Mouse (Mus musculus) midbrain, embryonic 13.5 days (tissue): ENCODE results near the gene Atg9b. TPM values are rescaled to one million over a fixed set of nuclear protein-coding genes. Genes with fewer than 3 reads are reported as not detected.
"Not testable (repeated sequence)": the region's sequence is repeated elsewhere in the genome, so short reads cannot be mapped to it uniquely, and the experiment has no call there.

ENCODE experiments used
- ATAC-seq: fragments of 200-750 bp; cut with Nextera tagmentation; 2 replicates; pipeline ENCODE4 v1.8.0; 2017; ENCODE audit warnings: mild to moderate bottlenecking, moderate TSS enrichment, moderate library complexity
- H3K27ac ChIP-seq: fragments of 300-500 bp; sonication (generic); 2 replicates; pipeline ENCODE4 v1.5.1; 2015; ENCODE audit warnings: inconsistent platforms, mild to moderate bottlenecking, moderate library complexity
- H3K27me3 ChIP-seq: fragments of 300-500 bp; sonication (generic); 2 replicates; pipeline ENCODE4 v1.6.1; 2015; ENCODE audit warnings: mild to moderate bottlenecking, inconsistent platforms
- H3K36me3 ChIP-seq: fragments of 300-500 bp; sonication (generic); 2 replicates; pipeline ENCODE4 v1.6.1; 2015; ENCODE audit warnings: mild to moderate bottlenecking, inconsistent platforms
- H3K4me1 ChIP-seq: fragments of 300-500 bp; sonication (generic); replicated peaks from 2 replicates; pipeline ENCODE4 v1.6.1; 2015; ENCODE audit warnings: inconsistent platforms
- H3K4me2 ChIP-seq: fragments of 300-500 bp; sonication (generic); replicated peaks from 2 replicates; pipeline ENCODE4 v1.6.1; 2015; ENCODE audit warnings: moderate library complexity, mild to moderate bottlenecking, inconsistent platforms
- H3K4me3 ChIP-seq: fragments of 300-500 bp; sonication (generic); replicated peaks from 2 replicates; pipeline ENCODE4 v1.5.1; 2015; ENCODE audit warnings: mild to moderate bottlenecking, inconsistent platforms
- H3K9ac ChIP-seq: fragments of 300-500 bp; sonication (generic); replicated peaks from 2 replicates; pipeline ENCODE4 v1.6.1; 2015; ENCODE audit warnings: mild to moderate bottlenecking, inconsistent platforms
- H3K9me3 ChIP-seq: fragments of 300-500 bp; sonication (generic); 2 replicates; pipeline ENCODE4 v1.6.1; 2016; ENCODE audit warnings: mild to moderate bottlenecking, inconsistent platforms
- WGBS: fragments of 180-500 bp; shearing (Covaris S2); methylation state at CpG from one replicate; pipeline ENCODE4 v1.1.7; 2015; 5-methylcytosine and 5-hydroxymethylcytosine counted together
- polyA plus RNA-seq: library from polyadenylated mRNA; unstranded; fragments of >200 nt; fragmentation: Nextera tagmentation; extraction: Ambion mirVana; gene quantifications from 2 replicates; pipeline ENCODE4 v1.2.1, GENCODE M21; 2015

The Atg9b gene
- polyA plus RNA-seq, 1 experiment from 2014 or later = 0.69 TPM

DNA sequence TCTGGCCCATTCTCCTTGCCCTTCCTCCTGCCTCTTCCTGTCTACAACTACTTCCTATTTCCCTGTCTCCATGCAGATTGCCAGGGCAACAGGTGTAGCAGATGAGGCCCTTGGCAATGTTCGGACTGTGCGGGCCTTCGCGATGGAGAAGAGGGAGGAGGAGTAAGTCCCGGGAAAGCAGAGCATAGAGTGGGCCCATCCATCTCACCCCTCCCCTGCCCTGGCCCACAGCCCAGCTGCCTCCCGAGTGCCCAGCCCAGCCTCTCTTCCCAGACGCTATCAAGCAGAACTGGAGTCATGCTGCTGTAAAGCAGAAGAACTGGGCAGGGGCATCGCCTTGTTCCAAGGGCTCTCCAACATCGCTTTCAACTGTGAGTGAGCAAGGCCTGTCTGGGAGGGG is 10.0 kb upstream of the Atg9b start:
- Histone ChIP-seq H3K4me1 (no peaks in the 10 kb centered on the region), H3K4me3 (no peak overlapping the region), H3K36me3 (peaks cover 62% of the 10 kb centered on the region), H3K27me3 (no peaks in the 10 kb centered on the region), H3K4me2 (no peak overlapping the region), H3K27ac (no peak overlapping the region), H3K9me3 (no peaks in the 10 kb centered on the region), H3K9ac (no peak overlapping the region)
- WGBS = 84% methylated on average over 9 of the region's 9 CpGs
- 0 out of 2 replicates have a peak, but pooled peaks have one; percentile 36 for ATAC-seq

DNA sequence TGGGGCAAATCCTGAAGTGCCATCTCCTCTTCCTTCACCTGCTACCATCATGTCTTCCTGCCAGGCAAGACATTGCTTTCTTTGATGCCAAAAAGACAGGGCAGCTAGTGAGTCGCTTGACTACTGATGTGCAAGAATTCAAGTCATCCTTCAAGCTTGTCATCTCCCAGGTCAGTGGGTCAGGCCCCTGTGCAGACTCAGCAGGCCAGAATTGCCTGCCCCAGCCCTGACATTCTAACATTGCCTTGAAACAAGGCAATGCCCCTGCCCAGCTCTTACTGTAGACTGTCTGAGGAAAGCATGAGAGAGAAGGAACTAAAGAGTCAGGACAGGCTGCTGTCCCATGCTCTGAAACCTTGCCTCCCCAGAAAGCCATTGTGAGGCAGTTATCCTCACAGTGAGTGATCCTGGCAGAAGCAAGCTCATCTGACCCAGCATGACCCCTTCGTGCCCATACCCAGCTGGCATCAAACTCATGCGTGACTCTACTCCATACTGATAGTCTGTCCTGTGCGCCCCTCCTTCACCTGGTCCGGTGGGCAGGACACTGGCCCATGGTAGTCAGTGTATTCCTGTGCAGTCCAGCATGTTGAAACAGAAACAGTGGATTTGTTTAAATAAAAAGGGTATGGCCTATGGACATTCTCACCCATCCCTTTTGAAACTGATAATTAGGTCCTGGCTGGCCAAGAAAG is 9.1 kb upstream of the Atg9b start:
- ATAC-seq = no peak
- 89% methylated on average over 5 of the region's 5 CpGs for WGBS

DNA sequence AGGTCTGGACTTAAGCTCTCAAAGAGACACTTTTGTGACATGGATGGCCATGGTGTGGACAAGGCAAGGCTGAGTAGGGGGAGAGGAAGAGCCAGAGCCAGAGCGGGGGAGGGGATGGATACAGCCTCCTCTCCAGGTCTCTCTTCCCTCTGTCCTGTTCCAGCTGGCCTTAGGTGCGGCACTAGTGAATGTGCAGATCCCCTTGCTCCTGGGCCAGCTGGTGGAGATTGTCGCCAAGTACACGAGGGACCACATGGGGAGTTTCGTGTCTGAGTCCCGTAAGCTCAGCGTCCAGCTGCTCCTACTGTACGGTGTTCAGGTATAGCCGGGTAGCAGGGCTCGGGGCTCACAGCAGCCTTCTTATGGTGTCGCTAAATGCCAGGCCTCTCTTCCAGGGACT is 8.4 kb upstream of the Atg9b start:
- Histone ChIP-seq H3K9ac (no peak overlapping the region), H3K36me3 (peaks cover 46% of the 10 kb centered on the region), H3K27ac (no peak overlapping the region), H3K27me3 (no peaks in the 10 kb centered on the region), H3K4me1 (0 out of 2 replicates have a peak, but pooled peaks cover under 1% of the 10 kb centered on the region), H3K9me3 (no peaks in the 10 kb centered on the region), H3K4me2 (no peak overlapping the region), H3K4me3 (no peak overlapping the region)
- 89% methylated on average over 11 of the region's 11 CpGs for WGBS
- ATAC-seq = no peak

More for the DNA sequence above, 9.1 kb upstream of the Atg9b start:
- no peak overlapping the region for H3K4me2 ChIP-seq
- no peaks in the 10 kb centered on the region for H3K27me3 ChIP-seq
- no peaks in the 10 kb centered on the region for H3K9me3 ChIP-seq
- H3K4me1 ChIP-seq = no peaks in the 10 kb centered on the region
- no peak overlapping the region for H3K4me3 ChIP-seq
- H3K36me3 ChIP-seq = peaks cover 53% of the 10 kb centered on the region
- H3K9ac ChIP-seq = no peak overlapping the region
- H3K27ac ChIP-seq = no peak overlapping the region

DNA sequence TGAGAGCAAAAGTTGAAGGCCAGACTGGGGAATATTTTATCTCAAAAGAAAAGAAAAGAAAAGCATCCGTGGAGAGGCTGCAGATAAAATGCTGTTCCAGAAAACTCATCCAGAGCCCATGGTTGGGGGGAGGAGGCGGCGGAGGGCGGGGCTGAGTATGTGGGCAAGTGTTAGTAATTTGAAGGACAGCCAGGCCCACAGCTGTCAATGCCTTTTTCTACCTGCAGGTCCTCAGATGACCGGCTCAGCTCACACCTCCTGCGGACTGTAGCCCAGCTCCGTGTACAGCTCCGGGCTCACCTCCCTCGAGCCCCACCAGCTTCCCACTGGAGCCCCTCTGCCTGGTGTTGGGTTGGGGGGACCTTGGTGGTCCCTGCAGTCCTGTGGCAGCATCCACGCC is 7.7 kb upstream of the Atg9b start:
- H3K27me3 ChIP-seq = no peaks in the 10 kb centered on the region
- no peak for ATAC-seq
- no peak overlapping the region for H3K9ac ChIP-seq
- no peak overlapping the region for H3K27ac ChIP-seq
- H3K4me1 ChIP-seq = peaks cover 6% of the 10 kb centered on the region
- H3K4me3 ChIP-seq = no peak overlapping the region
- H3K4me2 ChIP-seq = no peak overlapping the region
- WGBS = 91% methylated on average over 10 of the region's 10 CpGs
- no peaks in the 10 kb centered on the region for H3K9me3 ChIP-seq
- peaks cover 41% of the 10 kb centered on the region for H3K36me3 ChIP-seq

DNA sequence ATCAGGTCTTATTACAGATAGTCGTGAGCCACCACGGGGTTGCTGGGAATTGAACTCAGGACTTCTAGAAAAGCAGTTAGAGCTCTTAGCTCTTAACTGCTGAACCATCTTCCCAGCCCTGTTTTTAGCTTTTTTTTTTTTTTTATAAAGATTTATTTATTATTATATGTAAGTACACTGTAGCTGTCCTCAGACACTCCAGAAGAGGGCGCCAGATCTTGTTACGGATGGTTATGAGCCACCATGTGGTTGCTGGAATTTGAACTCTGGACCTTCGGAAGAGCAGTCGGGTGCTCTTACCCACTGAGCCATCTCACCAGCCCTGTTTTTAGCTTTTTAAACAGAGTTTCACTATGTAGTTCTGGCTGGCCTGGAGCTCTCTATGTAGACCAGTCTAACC is 4.3 kb upstream of the Atg9b start:
- H3K4me3 ChIP-seq, H3K27ac ChIP-seq, ATAC-seq, H3K36me3 ChIP-seq, H3K9me3 ChIP-seq, H3K9ac ChIP-seq, H3K27me3 ChIP-seq, H3K4me2 ChIP-seq: not testable (repeated sequence)
- WGBS = 91% methylated on average over 6 of the region's 6 CpGs
- H3K4me1 ChIP-seq = peaks cover 12% of the 10 kb centered on the region

DNA sequence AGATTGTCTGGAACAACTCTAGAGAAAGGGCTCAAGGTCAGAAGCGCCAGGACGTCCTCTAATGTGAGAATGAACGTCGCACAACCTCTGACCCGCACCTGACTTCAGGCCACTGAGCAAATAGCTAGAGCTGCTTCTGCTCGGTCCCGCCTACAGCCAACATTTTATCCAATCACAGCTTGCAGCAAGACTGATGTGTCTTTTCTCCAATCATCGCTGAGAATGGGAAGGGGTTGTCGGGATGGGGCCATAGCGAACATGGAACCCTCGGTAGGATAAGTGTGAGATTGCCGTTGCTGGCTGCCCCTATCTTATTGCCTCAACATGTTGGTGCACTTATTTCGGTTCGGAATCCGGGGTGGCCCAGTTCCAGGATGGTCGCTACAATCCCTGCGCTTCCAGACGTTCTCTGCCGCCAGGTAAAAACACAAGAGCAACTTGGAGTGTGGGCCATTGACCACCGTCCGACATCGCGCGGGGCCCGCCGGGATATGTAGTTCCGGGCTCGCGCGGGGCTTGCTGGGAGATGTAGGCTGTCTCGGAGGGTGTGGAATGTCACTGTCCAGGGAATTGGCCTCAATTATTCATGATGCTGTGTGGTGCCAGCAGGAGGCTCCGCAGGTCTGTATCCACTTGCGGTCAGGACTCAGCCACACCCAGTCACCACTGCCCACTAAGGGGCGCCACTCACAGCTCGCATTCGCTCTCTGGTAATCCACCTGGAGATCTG is 2.4 kb upstream of the Atg9b start:
- Histone ChIP-seq H3K27ac (peak overlapping the region; percentile 88), H3K4me1 (peaks cover 12% of the 10 kb centered on the region), H3K27me3 (peaks cover 14% of the 10 kb centered on the region), H3K36me3 (no peaks in the 10 kb centered on the region), H3K4me2 (peak overlapping the region; percentile 60), H3K9me3 (no peaks in the 10 kb centered on the region), H3K4me3 (peak overlapping the region; percentile 60), H3K9ac (peak overlapping the region; percentile 60)
- WGBS = 1% methylated on average over 36 of the region's 36 CpGs
- ATAC-seq = peak; percentile 97

DNA sequence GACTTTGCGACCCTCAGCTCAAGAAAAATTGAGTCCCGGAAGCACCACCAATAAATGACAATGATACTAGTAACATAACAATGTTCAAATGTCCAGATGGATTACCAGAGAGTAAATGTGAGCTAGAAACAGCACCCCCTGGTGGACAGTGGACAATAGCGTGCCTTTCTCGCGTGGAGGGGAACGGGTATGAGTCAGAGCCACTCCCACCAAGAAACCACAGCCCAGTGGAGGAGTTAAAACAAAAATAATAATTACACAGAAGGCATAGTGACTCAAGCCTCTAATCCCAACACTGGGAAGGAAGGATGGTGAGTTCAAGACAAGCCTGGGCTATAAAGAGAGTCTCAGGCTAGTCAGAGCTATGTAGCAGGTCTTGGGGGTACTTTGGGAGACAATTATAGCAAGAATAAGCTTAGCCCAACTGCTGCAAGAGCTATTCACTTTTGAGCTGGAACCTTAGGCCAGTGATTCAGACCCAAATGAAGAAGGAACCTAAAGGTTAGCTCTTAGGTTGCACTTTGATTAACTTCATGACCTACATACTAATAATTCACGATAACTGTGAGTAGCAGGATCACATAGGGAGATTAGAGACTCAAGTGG is 1.6 kb upstream of the Atg9b start, which contains the start of gene Abcb8:
Gene Abcb8, plus strand, starts transcription at position 272 of the 606 bp plus-strand sequence.
- Histone ChIP-seq H3K27ac (peak within 1 kb of the TSS; percentile 88), H3K36me3 (no peaks in the 10 kb centered on the region), H3K9me3 (no peaks in the 10 kb centered on the region), H3K4me1 (peaks cover 12% of the 10 kb centered on the region), H3K4me2 (peak within 1 kb of the TSS; percentile 60), H3K9ac (peak within 1 kb of the TSS; percentile 60), H3K4me3 (peak within 1 kb of the TSS; percentile 60), H3K27me3 (peaks cover 23% of the 10 kb centered on the region)
- 18% methylated on average over 7 of the region's 7 CpGs for WGBS
- ATAC-seq = no peak

DNA sequence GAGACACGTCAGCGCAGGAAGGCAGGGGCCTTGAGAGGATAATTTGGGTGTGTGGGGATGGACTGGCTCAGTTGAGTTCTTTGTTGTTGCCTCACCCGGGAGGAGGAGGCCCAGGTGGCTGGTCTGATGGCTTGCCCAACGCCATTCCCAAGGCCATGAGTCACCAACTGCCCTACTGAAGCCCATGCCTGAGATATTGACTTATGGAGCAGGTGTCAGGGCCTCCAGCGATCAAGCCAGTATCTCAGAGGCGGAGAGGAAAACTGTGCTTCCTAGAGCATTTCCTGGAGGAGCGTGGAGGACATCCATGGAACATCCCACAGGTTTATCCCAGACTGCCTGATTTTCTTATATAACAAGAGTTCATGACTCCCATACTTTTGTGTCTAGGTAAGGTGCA is 781 bp upstream of the Atg9b start:
- no peak overlapping the region for H3K27ac ChIP-seq
- no peak overlapping the region for H3K4me2 ChIP-seq
- no peak overlapping the region for H3K9ac ChIP-seq
- no peaks in the 10 kb centered on the region for H3K36me3 ChIP-seq
- no peaks in the 10 kb centered on the region for H3K9me3 ChIP-seq
- H3K4me1 ChIP-seq = peaks cover 20% of the 10 kb centered on the region
- H3K27me3 ChIP-seq = peaks cover 30% of the 10 kb centered on the region
- no peak for ATAC-seq
- H3K4me3 ChIP-seq = no peak overlapping the region
- 76% methylated on average over 7 of the region's 7 CpGs for WGBS

DNA sequence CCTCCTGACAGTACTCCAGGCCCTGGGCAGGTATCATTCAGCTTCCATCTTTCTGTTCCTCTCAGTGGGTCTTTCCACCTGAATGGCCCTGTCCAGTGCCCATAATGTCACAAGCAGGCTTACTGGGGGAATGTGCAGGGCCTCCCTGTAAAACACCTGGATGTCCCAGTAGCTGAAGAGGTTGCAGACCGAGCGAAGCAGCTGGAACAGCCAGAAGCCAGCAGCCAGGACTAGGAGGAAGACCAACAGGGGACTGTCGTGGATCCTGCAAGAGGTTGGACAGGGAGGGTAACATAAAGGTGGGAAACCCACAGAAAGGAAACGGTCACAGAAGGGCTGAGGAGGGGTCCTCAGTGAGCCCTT is 2.3 kb downstream of the Atg9b start:
- 74% methylated on average over 4 of the region's 4 CpGs for WGBS
- ATAC-seq = no peak
- Histone ChIP-seq H3K4me2 (no peak overlapping the region), H3K27me3 (peaks cover 61% of the 10 kb centered on the region), H3K9ac (no peak overlapping the region), H3K9me3 (no peaks in the 10 kb centered on the region), H3K4me1 (peaks cover 25% of the 10 kb centered on the region), H3K36me3 (no peaks in the 10 kb centered on the region), H3K27ac (no peak overlapping the region), H3K4me3 (no peak overlapping the region)

DNA sequence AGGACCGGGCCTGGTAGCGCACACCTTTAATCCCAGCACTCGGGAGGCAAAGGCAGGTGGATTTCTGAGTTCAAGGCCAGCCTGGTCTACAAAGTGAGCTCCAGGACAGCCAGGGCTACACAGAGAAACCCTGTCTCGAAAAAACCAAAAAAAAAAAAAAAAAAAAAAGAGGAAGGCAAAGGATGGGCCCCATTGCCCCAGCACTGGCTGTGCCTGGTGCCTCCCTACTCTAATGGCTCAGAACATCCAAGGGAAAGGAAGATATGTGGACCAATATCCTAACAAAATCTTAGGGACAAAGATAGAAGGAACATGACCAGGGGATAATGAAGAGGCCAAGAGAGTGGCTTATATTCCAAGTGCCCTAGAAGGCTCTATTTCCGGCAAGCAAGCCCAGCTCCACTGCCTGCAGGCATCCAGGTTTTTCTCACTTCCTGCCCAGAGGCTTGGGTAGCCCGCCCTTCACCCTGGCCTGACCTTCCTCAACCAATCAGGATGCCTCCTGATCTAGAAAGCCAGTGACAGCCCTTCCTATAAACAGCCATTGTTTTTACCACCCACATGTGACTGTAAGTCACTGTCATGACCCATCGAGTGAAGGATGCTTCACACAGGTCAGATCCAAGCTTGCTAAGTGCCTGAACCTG is 2.8 kb downstream of the Atg9b start:
- no peak overlapping the region for H3K9ac ChIP-seq
- H3K36me3 ChIP-seq = no peaks in the 10 kb centered on the region
- ATAC-seq = no peak
- WGBS = 55% methylated on average over 7 of the region's 7 CpGs
- peaks cover 26% of the 10 kb centered on the region for H3K4me1 ChIP-seq
- H3K4me3 ChIP-seq = no peak overlapping the region
- H3K27me3 ChIP-seq = peaks cover 63% of the 10 kb centered on the region
- H3K4me2 ChIP-seq = no peak overlapping the region
- no peaks in the 10 kb centered on the region for H3K9me3 ChIP-seq
- no peak overlapping the region for H3K27ac ChIP-seq

DNA sequence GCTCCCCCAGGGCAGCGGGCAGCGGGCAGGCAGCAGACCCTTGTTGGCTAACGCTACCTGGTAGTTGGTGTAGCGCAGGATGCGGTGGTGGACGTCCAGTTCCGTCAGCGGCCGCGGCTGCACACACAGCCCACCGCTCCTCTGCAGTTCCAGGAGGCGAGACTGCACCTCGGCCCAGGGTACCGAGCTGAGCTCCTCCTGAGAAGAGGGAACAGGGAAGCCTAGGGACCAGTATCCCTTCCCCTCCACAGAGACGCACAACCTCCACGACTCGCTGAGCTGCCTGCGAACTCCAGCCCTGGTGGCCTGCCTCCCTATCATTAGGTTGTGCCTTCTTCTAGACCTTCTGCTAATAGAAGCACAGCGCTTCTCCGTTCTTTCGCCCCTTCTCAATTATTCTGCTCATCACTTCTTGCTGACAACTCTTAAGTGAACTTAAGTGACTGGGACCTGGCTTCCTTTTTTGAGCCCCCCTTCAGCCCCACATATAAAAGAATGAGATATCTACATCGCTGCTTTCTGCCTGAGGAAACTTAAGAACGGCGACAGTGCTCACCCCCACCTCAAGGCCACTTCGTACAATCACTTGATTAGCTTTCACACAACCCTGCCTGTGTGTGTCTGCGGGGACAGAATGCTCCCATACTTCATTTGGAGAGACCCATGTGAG is 3.6 kb downstream of the Atg9b start:
- Histone ChIP-seq H3K4me1 (peaks cover 26% of the 10 kb centered on the region), H3K4me2 (peak overlapping the region; percentile 93), H3K4me3 (peak overlapping the region; percentile 48), H3K27ac (no peak overlapping the region), H3K27me3 (peaks cover 63% of the 10 kb centered on the region), H3K9me3 (no peaks in the 10 kb centered on the region), H3K9ac (peak overlapping the region; percentile 68), H3K36me3 (no peaks in the 10 kb centered on the region)
- WGBS = 22% methylated on average over 26 of the region's 26 CpGs
- no peak for ATAC-seq
